Mouse (Mus musculus): Measurements from ENCODE around the gene Trio.
A peak's percentile ranks its signal among the peaks of the same experiment; 100 is the strongest.

The Trio gene

DNA sequence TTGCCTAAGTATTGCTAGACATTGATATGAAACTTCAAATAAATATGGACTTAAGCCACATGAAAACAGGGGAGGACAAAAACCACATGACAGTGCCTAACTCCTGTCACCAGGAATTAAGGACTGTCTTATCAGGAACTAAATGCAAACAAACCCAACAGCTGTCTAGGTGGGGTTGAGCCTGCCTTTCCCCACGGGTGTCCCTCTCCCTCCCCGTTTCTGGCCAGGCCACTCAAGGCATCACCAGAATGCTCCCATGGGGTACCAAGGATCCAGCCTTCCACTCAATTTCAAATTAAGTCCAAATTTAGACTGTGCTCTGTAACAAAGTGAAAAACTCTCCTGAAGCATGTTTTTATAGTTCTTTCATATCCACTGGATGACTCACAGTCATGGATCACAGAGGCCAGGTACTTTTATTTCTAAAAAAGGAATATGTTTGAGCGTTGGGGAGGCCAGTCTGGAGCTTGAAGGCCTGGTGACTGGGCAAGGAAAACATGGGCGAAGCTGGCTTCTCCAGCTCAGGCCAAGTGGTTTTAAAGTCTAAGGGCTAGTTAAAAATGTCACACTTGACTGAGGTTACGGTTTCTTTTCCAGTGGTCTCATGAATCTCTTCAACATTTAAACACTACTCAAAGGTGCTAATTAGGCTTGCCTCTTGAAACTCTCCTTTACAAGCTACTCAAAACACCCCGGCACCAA, 33.6 kb downstream of the Trio start:
- no peak for DNase-seq (ENCODE audit: low spot score in 2 of 2)

DNA sequence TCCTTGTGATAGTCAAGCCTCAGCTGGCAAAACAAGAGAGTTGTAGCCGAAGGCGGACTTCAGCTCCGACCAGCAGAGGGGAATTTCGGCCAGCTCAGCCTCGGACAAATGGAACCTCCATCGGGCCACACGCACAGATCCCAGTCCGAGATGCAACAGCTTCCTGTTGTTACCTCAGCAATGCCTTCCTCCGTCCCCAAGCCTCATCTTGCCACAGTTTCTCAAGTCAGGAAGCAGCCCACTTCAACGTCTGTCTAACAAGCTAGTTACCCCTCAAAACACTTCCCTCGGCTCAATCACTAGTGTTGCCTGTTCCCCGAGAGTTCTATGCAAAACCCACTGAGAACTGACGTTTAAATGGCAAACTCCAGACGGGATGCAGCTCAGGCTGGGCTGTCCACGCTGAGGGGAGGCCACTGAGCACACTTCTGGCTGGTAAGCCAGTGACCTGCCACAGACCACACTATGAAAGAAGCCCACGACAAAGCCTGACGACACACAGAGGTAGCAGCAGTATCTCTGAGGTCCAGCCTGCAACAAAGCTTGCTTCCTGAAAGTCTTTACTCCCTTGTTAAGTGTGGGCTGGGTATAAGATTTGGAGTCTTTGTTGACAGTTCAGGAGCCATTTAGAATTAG, 34.5 kb downstream of the Trio start:
- DNase-seq (ENCODE audit: low spot score in 2 of 2) = no peak

DNA sequence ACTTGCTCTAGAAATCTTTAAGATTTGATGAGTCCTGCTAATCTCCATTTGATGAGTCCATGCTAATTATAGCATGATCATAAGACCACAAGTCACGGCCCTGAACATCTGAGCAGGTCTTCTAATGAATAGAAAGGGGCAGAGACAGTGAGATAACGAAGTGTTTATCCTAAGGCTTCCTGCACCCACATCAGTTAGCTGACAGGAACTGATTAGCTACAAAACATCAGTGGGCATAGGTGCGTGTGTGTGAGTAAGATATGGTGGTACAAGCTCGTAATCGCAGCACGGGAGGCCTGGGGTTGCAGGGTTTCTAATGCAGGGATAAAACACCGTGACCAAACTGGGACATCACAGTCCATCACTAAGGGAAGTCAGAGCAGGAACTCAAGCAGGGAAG, 37.7 kb downstream of the Trio start:
- no peak for DNase-seq (ENCODE audit: low spot score in 2 of 2)

DNA sequence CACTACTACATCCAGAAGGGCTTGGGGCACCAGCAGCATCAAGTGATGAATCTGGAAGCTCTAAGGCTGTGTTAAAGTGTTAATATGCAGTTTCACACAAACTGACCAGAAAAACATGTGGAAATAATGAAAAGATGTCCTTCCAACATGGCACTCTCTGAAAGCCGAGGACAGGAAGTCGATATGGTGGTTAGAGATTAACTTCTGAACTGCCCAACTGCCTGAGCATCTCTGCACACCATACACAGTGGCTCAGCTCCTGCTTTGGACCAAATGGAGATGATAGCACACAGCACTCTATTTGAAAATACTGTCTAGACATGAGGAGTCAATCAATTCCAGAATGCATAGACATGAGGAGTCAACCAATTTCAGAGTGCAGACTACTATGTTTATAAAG, 40.8 kb downstream of the Trio start:
- DNase-seq (ENCODE audit: low spot score in 2 of 2) = no peak

DNA sequence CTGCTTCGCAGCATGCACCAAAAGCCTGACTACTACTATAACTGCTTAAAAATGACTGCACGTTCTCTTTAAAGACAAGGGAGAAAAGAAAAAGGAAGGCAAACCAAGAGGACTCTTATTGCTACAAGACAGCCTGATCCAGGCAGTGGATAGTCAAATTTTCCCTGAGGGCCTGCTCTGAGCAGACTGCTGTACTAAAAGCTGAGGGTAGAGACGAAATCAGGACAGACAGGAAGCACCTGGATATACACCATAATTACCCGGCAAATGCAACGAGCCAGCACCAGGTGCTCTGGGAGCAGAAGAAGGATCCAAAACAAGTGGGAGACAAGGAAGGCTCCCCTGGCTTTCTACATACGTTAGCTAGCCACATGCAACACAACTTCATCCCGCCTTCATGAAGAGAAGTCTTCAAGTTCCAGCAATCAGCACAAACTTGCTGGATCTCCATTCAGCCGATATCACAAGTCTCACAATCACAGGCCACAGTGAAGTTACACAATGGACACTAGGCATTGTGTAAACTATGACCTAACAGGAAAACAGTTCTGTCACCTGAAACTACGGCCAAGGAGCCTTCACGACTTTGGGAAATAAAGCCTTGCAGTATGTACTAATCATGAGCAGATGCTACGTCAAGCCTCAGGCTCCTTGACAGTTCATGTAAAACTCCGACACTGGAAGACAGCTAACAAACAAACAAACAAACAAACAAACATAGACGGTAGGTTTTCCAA, 43.7 kb downstream of the Trio start:
- DNase-seq (ENCODE audit: low spot score in 2 of 2) = no peak

DNA sequence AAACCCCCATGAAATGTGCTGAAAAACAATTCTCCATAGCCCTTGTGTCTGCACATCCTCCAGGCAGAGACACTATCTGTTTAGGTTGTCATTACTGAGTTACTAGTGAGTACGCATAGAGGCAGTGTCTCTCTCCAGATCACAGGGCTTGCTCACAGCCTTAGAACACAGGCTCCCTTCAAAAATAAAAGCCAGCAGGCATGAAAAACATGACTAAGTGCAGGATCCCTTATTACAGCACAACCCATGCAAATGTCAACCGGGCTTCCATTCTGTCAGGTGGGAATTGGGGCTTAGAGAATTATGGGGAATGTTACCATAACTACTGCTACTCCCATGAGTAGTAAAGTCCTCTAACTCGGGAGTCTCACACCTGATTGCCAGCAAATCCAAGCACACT, 44.4 kb downstream of the Trio start:
- DNase-seq (ENCODE audit: low spot score in 2 of 2) = no peak

DNA sequence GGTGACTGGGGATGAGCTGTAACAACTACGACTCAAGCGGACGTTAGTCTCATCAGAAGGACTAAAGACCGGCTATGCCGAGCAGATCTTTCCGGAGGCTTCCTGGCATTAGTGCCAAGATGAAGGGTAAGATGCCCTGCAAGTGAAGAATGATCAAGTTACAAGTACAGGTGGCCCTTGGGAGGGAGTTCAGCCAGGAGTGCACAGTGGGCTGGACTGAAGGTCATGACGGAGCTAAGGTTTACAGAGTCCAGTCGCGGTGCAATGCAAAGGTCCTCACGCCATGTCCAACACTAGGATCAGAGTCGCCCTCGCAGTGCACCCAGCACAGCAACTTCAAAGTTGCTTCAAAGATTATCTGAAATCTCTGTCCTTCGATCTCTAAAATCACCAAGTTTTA, 45.2 kb downstream of the Trio start:
- DNase-seq (ENCODE audit: low spot score in 2 of 2) = no peak

DNA sequence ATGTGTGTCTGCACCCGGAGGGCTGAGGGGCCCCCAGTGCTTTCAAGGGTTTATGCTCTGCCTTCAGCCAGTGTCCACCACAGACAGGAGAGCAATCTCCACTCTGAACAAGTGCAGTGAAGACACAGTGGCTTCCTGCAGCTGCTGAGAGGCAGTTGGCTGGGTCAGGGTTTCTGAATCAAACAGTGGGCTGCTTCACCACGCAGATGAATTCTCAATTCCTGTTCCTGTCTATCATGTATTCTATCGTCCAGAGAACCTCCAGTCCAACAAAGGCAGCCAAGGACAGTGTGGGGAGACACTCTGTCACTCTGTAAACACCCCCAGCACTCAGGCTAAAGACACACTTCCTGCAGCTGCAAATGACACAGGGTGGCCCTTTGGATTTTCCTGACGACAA, 48.7 kb downstream of the Trio start:
- DNase-seq (ENCODE audit: low spot score in 2 of 2) = no peak

DNA sequence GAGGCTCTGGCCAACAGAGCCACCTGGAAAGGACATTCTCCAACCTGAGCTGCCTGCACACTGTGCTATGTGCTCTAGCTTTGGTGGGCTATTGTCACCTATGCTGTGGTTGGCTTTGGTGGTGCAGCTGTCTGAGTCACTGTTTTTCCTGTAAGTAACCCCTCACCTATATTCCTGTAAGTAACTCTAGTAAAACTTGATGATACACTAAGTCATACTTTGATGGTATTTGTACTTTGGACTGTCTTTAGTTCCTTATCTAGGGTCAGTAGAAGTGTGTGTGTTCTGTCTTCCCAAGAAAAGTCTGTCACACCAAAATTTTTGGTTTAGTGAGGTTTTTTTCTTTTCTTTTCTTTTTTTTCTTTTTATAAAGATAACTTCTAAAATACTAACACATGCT, 49.3 kb downstream of the Trio start:
- DNase-seq (ENCODE audit: low spot score in 2 of 2) = no peak

DNA sequence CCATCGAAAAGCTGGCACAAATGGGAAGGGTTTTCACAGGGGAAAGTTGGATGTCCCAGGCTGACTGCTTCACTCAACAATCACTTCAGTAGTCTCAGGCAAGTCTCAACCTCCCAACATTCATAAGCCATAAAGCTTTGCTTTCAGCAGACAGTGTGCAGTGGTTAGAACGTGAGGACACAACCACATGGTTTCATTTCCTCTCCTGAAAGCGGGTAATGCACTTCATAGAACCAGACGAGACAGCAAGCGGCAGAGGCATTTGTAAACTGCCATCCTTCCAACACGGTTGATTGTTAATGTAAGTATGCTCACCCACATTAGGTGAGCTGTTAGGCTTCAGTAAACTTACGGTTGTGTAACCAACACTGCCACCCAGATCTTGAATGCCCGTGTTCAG, 51.0 kb downstream of the Trio start:
- DNase-seq (ENCODE audit: low spot score in 2 of 2) = no peak

DNA sequence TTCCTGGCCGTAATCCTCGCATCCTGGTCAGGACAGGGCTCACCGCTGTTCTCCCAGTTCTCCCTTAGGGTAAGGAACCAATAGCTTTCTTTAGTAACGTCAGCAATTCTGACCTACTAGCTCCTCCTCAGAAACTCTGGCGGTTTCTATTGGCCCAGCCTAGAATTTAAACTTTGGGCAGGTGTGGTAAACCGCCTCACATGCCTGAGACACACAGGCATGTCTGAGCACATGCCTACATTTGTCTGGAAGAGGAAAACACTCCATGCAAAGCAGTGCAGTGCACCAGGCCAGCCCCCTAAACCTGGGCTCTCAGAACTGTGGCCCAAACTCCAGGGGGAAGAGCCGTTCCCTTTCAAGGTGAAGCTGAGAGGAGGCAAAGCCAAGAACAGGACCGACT, 57.5 kb downstream of the Trio start:
- no peak for DNase-seq (ENCODE audit: low spot score in 2 of 2)

DNA sequence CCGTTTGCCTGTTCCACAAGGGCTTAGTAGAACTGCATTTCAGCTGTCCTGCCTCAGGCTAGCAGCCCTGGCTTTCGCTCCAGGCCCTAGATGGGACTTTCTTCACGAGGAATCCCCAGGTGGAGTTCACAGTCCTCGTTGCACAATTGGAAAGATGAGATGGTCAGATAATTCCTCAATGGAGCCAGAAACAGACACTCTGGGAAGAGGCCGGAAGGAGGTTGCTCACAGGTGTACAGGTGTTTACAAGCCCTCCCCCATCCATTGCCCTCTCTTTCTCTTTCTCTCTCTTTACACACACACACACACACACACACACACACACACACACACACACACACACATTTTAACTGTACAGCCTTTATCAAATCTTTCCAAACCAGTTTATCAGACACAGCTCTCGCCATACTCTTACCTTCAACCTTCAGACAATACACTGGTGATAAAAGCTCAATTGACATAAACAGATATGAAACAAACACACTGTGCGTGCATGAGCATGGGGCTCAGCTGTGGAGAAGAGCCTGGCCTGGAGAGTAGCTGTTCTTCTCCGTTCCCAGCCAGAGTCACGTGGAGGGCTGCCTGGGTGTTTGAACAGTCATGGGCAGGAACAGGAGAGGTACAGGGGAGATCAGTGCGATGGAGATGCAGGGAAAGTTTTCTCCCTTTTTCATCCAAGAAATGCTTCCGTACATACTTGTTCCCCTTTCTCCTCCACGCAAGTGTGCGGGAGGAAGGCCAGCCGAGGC, 58.3 kb downstream of the Trio start:
- DNase-seq (ENCODE audit: low spot score in 2 of 2) = no peak

DNA sequence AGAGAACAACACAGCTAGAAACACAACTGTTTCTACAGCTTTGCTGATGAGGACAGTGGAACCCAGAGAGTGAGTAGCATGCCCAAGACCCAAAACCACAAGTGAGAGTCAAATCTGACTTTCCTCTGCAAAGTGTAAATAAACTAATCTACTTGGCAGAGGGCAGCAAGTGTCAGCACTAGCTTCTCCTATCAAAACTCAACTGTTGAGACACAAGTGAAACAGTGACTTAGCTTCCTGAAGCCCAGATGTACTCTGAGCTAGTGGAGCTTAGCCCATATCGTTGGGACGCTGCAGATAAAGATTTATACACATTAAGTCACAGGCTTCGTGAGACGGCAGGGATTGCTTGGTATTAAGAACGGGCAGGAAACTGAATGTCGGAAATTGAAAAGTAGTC, 60.8 kb downstream of the Trio start:
- no peak for DNase-seq (ENCODE audit: low spot score in 2 of 2)

DNA sequence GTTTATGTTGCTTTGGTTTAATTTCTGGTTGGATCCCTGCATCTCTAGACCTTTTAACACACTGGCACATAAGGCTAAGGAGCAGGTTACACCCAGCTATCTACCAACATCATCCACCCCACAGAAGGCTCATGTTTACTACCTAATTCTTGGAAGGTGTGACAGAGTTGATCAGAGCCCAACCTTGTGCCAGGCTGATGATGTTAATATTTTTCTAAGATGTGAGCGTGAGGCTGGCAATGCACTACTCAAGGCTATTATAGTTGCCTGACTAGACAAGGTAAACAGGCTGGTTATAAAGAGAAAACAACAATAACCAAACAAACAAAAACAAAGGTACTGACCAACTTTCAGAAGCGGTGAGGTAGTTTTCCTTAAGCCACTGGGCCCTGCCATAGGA, 62.1 kb downstream of the Trio start:
- no peak for DNase-seq (ENCODE audit: low spot score in 2 of 2)

DNA sequence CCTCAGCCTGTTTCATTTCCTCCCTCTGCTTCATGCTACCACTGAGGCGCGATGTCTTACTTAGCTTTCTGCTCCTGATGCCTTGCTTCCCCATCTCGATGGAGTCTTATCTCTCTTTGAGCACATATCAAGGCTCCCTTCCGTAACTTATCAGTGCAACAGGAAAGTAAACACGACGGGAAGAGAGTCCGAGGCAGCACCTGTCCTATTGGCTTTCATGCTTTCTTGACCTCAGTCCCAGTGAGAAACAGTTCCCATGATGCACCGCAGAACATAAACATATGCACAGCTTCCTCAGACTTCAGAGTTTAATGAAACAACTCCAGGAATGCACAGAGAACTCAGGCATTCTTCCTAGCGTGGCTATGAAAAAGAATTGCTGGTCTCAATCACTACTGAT, 65.0 kb downstream of the Trio start:
- no peak for DNase-seq (ENCODE audit: low spot score in 2 of 2)

DNA sequence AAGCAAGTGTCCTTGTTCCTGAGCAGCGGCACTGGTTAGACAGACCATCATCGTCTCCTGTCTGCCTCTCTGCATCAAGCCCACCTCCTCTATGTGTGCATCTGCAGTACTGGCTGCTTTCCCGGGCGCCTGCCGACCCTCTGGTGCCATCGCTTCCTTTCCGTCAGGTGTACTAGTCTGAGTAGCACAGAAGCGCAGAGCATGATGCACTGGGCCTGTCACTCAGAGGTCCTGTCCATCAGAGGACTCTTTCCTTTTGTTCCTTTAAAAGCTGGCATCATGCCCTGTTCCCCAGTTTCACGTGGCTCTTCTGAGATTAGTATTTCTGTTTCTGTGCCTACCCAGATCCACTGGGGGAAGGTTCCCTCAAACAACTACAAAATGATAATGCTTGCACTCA, 67.8 kb downstream of the Trio start:
- DNase-seq (ENCODE audit: low spot score in 2 of 2) = no peak

DNA sequence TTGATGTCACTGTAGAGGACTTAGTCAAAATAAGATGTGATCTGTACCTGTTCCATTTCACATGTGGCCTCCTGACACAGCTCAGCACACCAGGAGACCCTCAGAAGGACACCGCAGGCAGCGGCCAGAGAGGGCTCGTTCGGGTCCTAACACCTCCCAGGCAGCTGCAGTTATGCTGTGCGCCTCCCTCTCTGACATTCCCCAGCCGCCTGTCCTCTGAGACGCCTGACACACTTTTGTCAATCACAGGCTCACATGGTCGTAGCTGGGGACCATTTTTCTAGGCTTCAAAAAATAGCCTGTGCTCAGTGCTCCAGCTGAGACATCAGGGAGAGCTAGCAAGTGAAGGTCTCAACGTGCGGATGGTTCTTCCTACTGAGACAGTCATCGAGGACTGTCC, 70.0 kb downstream of the Trio start:
- DNase-seq (ENCODE audit: low spot score in 2 of 2) = no peak

DNA sequence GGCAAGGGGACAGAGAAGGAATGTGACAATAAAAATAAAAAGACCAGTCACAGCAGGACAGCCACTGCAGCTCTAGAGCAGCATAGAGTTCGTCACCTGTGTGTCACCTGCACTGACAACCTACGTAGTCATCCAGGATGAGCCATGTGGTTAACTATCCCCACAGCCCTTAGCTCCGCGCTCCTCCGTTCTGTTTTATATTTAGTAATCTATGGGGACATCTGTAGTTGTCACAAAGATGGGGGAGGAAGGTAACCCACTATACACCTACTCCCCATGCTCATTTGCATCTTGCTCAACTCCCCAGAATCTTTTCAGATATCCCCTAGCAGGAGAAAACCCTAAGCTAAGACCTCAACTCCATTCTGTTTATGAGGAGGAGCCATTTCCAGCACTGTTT, 71.3 kb downstream of the Trio start:
- DNase-seq (ENCODE audit: low spot score in 2 of 2) = no peak

DNA sequence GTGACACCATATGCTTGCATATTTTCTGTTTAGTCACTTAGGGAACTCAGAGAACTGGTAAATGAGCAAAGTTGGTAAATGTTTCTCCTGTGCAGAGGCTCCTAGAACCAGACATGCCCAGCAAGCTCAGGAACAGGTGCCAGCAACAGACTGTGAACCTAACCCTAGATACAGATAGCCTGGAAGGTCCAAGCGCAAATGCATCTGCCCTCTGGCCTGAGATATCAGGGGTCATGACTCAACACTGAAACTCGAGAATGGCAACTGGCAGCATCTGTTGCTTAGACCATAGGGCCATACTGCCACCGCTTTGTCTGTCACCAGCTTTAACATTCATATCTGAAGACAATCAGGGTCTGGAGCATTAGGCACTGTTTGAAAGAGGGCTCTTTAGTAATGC, 72.1 kb downstream of the Trio start:
- DNase-seq (ENCODE audit: low spot score in 2 of 2) = no peak

DNA sequence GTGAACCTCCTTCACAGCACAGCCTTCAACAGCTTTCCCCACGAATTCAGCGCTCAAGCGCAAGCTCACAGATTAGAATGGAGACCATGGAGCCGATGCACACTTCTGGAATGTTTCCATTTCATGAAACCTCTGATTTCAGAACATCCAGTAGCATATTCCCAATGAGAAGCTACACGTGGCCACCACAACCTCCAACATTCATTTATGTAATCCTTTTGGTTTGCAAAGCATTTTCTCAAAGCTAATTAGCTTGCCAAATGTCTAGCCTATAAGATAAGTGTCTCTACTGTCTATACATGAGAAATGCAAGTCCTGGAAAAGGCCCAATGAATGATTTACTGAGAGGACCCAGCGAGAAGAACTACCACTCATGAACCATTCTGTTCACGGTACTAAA, 74.5 kb downstream of the Trio start:
- peak in 1 of 2 experiments; percentile 51 for DNase-seq (ENCODE audit: low spot score in 2 of 2)

DNA sequence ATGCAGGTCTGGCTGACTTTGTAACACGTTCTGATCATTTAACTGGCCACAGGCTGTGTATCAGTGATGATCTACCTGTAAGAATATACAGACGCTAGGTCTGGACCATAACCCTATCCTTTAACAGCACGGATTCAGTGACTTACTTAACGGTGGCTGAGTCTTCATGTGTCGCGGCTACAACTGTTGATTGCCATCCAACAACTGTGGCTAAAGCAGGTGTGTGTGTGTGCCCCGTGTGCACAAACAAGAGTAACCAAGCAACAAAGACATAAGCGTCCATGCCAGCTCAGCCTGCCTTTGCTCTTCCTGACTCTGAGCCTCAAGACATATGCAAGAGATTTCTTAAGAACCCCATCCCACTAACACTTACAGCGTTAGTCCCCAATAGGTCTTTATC, 76.5 kb downstream of the Trio start:
- no peak for DNase-seq (ENCODE audit: low spot score in 2 of 2)

DNA sequence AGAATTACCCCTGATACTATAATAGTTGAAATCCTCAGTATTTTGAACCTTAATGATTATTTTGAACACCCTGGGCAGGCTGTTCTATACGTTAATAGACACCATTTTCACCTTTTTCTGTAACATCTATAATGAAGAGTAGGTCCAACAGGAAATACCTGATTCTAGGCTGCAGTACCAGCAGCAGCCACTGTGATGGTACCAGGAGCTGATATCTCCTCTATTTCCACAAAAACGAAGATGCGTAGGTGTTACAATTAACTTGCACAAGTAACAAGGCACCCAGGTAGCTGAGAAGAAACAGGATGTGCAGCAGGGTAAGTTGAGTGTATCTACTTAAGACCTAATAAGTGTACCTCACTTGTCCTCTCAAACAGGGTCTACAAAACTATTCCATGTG, 77.8 kb downstream of the Trio start:
- DNase-seq (ENCODE audit: low spot score in 2 of 2) = no peak

DNA sequence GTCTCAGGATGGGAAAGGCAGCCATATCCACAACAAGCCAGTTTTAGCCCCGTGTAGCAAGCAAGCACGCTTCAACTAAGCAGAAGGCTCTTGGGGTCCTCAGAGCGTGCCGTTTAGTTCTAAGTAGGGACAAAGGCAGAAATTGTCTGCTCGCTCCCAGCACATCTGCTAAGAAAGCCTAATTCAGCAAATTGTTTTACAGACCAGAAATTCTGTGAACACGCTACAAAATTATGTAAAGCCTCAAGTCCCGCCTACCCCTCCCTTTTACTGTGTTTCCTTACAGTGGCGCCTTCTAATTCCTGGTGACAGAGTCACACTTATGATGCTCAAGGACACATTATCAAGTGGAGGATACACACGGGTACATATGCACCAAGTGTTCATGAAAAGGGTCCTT, 80.1 kb downstream of the Trio start:
- no peak for DNase-seq (ENCODE audit: low spot score in 2 of 2)

Data from left cerebral cortex, adult 9 months (tissue).